Mouse (Mus musculus): ENCODE measurements around the gene Atpaf1.

The Atpaf1 gene

DNA sequence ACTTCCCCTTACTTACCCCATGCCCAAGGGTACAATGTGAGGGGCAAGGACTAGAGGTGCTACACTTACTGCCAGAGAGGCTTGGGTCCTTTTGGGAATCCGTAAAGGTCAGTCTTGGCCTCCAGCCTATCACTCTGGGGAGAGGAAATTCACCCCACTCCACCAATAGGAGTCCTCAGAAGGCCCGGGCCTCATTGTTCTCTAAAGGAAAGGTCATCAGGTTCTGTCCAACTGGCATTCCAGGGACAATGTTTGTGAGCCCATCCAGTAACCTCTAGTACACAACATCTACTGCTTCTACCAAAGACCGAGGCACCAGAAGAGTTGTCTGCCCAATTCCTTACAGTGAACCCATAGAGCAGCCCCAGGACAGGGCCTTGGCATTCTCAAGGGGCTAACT, 3.7 kb upstream of the Atpaf1 start, which contains the start of gene Tex38:
TSS of gene Tex38 (minus strand) at position 101 of the 400 bp plus-strand sequence.
- no peak for TF ChIP-seq POU5F1 (IDR thresholded peaks at IDR 0.05; ENCODE audit: borderline replicate concordance, low read length)
- TF ChIP-seq NANOG (IDR thresholded peaks at IDR 0.05; ENCODE audit: borderline replicate concordance, low read length): no peak
- no peak for TF ChIP-seq CTCF (conservative IDR thresholded peaks at IDR 0.05; ENCODE audit: low read length)
- Histone ChIP-seq H3K4me1 (replicated peaks; ENCODE audit: low read depth, low read length) (peaks cover 38% of the 10 kb centered on the region), H3K36me3 (ENCODE audit: insufficient read depth, low read length) (peaks cover 16% of the 10 kb centered on the region), H3K27me3 (ENCODE audit: insufficient read depth, low read length) (peaks cover 7% of the 10 kb centered on the region; the same call in 1 of the 2 replicates), H3K9me3 (ENCODE audit: low read length) (no peaks in the 10 kb centered on the region), H3K4me3 (replicated peaks; ENCODE audit: low read length) (no peak within 1 kb of the TSS)

DNA sequence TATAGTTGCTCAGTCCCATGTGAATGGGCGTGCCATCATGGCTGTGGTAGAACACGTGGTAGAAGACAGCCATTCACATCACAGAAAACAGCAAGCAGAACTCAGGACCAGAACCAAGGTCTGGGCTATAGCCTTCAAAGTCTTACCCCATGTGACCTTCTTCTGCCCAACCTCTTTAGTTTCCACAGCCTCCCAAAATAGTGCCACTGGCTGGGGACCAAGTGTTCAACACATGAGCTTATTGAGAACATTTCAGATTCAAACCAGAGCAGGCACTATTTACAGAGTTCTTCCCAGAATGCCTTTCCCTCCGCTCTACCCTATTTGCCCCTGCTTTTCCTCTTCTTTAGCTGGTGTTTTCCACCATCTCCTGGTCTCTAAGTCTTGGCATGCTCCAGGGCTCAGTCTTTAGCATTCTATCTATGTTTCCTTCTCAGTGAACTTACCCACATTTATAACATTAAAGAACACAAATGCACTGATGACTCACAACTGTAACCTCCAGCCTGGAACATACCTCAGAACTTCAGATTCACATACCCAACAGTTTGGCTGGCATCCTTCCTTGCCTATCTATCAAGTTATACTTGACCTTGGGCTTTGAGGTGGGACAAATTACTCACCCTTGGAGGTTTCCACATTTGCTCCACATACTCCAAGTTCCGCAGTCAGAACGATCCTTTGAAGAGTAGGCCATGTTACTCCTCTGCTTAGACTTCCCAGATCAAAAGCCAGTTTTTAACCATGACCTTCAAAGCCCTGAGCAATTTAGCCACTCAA, 2.4 kb upstream of the Atpaf1 start:
- TF ChIP-seq NANOG (IDR thresholded peaks at IDR 0.05; ENCODE audit: borderline replicate concordance, low read length) (no peak), POU5F1 (IDR thresholded peaks at IDR 0.05; ENCODE audit: borderline replicate concordance, low read length) (no peak), CTCF (conservative IDR thresholded peaks at IDR 0.05; ENCODE audit: low read length) (no peak)
- H3K36me3 ChIP-seq (ENCODE audit: insufficient read depth, low read length): peaks cover 16% of the 10 kb centered on the region
- H3K4me1 ChIP-seq (replicated peaks; ENCODE audit: low read depth, low read length): peaks cover 42% of the 10 kb centered on the region
- H3K9me3 ChIP-seq (ENCODE audit: low read length): no peaks in the 10 kb centered on the region
- peaks cover 7% of the 10 kb centered on the region; the same call in 1 of the 2 replicates for H3K27me3 ChIP-seq (ENCODE audit: insufficient read depth, low read length)
- H3K4me3 ChIP-seq (replicated peaks; ENCODE audit: low read length): no peak overlapping the region

DNA sequence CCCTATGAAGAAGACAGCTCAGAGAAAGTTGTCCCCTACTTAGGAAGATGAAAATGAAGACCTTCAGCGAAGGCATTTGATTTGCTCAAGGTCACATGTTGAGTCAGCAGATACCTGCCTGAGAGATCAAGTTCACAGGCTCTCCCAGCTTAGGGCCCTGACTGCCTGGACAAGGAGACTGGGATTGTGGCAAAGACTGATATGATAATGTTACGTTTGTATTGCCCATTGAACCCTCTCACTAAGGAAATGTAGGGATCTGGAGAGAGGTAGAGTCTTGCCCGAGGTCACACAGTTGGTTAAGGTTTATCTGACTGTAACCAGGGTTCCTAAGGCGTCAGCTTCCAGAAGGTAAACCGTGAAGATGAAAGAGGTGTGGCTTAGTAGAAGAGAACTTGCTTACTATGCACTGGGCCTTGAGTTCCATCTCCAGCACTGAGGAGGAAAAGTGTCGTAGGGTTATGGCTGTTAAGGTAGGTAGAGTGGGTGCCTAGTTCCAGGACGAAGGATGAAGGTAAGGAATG, 961 bp downstream of the Atpaf1 start:
- Histone ChIP-seq H3K4me1 (replicated peaks; ENCODE audit: low read depth, low read length) (peaks cover 26% of the 10 kb centered on the region), H3K4me3 (replicated peaks; ENCODE audit: low read length) (peak overlapping the region; percentile 88), H3K27me3 (ENCODE audit: insufficient read depth, low read length) (peaks cover 7% of the 10 kb centered on the region; the same call in 1 of the 2 replicates), H3K9me3 (ENCODE audit: low read length) (no peaks in the 10 kb centered on the region), H3K36me3 (ENCODE audit: insufficient read depth, low read length) (peaks cover 42% of the 10 kb centered on the region)
- no peak for TF ChIP-seq CTCF (conservative IDR thresholded peaks at IDR 0.05; ENCODE audit: low read length)
- no peak for TF ChIP-seq NANOG (IDR thresholded peaks at IDR 0.05; ENCODE audit: borderline replicate concordance, low read length)
- TF ChIP-seq POU5F1 (IDR thresholded peaks at IDR 0.05; ENCODE audit: borderline replicate concordance, low read length): no peak

DNA sequence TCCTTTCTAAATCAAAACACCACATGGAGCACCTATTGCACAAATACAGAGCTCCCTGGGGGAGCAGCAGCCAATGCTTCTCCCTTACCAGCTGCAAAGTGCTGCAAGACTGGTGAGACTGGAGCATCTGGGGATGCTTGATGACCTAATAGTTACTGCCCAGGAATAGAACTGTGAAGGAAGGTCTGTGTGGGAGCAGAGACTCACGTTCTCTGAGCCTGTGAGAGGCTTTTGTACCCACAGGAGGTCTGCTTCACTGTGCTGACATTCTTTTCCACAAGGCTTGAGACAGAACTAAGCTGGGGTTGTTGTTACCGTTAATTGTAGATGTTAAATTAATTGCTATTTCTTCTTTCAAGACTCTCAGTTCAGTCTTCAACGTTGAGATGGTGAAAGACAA, 6.3 kb downstream of the Atpaf1 start:
- H3K36me3 ChIP-seq (ENCODE audit: insufficient read depth, low read length): peaks cover 87% of the 10 kb centered on the region
- H3K4me1 ChIP-seq (replicated peaks; ENCODE audit: low read depth, low read length): peaks cover 4% of the 10 kb centered on the region
- H3K4me3 ChIP-seq (replicated peaks; ENCODE audit: low read length): no peak overlapping the region
- no peak for TF ChIP-seq CTCF (conservative IDR thresholded peaks at IDR 0.05; ENCODE audit: low read length)
- TF ChIP-seq POU5F1 (IDR thresholded peaks at IDR 0.05; ENCODE audit: borderline replicate concordance, low read length): no peak
- no peak for TF ChIP-seq NANOG (IDR thresholded peaks at IDR 0.05; ENCODE audit: borderline replicate concordance, low read length)
- H3K9me3 ChIP-seq (ENCODE audit: low read length): no peaks in the 10 kb centered on the region
- no peaks in the 10 kb centered on the region for H3K27me3 ChIP-seq (ENCODE audit: insufficient read depth, low read length)

DNA sequence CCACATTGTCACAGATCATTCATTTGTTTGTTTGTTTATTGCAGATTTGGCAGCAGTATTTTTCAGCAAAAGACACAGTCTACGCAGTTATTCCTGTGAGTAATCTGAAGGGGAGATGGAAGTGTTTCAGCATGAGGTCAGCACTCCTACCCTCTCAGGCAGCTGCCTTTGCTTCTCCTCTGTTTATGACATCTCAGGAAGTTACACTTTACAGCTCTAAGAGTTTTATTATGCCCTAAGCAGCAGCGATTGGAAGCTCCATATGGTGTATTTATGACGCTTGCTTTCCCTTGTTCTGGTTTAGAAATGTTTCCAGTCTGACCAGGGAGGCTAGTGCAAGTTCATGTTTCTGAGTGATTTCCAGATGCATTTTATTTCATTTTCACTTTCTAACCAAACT, 10.7 kb downstream of the Atpaf1 start:
- peaks cover 90% of the 10 kb centered on the region for H3K36me3 ChIP-seq (ENCODE audit: insufficient read depth, low read length)
- H3K27me3 ChIP-seq (ENCODE audit: insufficient read depth, low read length): no peaks in the 10 kb centered on the region
- H3K4me1 ChIP-seq (replicated peaks; ENCODE audit: low read depth, low read length): no peaks in the 10 kb centered on the region
- H3K4me3 ChIP-seq (replicated peaks; ENCODE audit: low read length): no peak overlapping the region
- no peaks in the 10 kb centered on the region for H3K9me3 ChIP-seq (ENCODE audit: low read length)
- TF ChIP-seq NANOG (IDR thresholded peaks at IDR 0.05; ENCODE audit: borderline replicate concordance, low read length) (no peak), CTCF (conservative IDR thresholded peaks at IDR 0.05; ENCODE audit: low read length) (no peak), POU5F1 (IDR thresholded peaks at IDR 0.05; ENCODE audit: borderline replicate concordance, low read length) (no peak)

DNA sequence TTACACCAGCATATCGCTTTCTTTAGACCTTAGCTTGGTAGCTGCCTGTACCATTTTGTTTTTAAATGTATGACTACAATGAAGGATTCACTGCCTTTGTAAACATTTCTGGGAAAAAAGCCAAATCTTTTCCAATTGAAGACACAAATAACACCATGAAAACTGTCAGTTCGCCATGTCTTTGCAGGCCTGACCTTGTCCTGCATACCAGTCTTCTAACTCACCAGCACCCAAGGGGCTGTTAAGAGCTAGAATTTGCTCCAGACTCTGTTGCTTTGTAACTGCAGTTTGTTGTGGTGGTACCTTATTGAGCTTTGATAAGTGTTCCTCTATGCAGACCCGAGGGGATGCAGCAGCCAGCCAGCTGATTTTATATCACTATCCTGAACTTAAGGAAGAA, 15.4 kb downstream of the Atpaf1 start:
- Histone ChIP-seq H3K9me3 (ENCODE audit: low read length) (no peaks in the 10 kb centered on the region), H3K27me3 (ENCODE audit: insufficient read depth, low read length) (no peaks in the 10 kb centered on the region), H3K4me3 (replicated peaks; ENCODE audit: low read length) (no peak overlapping the region), H3K4me1 (replicated peaks; ENCODE audit: low read depth, low read length) (no peaks in the 10 kb centered on the region), H3K36me3 (ENCODE audit: insufficient read depth, low read length) (peaks cover 77% of the 10 kb centered on the region)
- TF ChIP-seq CTCF (conservative IDR thresholded peaks at IDR 0.05; ENCODE audit: low read length) (no peak), POU5F1 (IDR thresholded peaks at IDR 0.05; ENCODE audit: borderline replicate concordance, low read length) (no peak), NANOG (IDR thresholded peaks at IDR 0.05; ENCODE audit: borderline replicate concordance, low read length) (no peak)

DNA sequence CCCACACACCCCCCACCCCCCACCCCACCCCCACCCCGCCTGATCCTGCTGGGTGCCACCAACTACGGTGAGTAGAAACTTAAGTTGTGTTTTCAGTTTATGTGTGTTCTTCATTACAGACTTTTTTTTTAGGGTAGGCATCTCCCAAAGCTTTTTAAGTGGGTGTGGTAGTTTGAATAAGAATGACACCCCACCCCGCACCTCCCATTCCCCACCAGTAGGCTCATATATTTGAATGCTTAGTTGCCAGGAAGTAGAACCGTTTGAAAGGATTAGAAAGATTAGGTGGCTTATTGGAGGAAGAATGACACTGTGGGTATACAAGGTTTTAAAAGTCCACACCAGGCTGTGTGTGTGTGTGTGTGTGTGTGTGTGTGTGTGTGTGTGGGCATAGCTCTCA, 27.7 kb downstream of the Atpaf1 start:
- Histone ChIP-seq H3K4me3 (replicated peaks; ENCODE audit: low read length) (no peak overlapping the region), H3K9me3 (ENCODE audit: low read length) (no peaks in the 10 kb centered on the region), H3K4me1 (replicated peaks; ENCODE audit: low read depth, low read length) (peaks cover 28% of the 10 kb centered on the region), H3K36me3 (ENCODE audit: insufficient read depth, low read length) (peaks cover 50% of the 10 kb centered on the region), H3K27me3 (ENCODE audit: insufficient read depth, low read length) (no peaks in the 10 kb centered on the region)
- no peak for TF ChIP-seq POU5F1 (IDR thresholded peaks at IDR 0.05; ENCODE audit: borderline replicate concordance, low read length)
- TF ChIP-seq NANOG (IDR thresholded peaks at IDR 0.05; ENCODE audit: borderline replicate concordance, low read length): no peak
- TF ChIP-seq CTCF (conservative IDR thresholded peaks at IDR 0.05; ENCODE audit: low read length): no peak

DNA sequence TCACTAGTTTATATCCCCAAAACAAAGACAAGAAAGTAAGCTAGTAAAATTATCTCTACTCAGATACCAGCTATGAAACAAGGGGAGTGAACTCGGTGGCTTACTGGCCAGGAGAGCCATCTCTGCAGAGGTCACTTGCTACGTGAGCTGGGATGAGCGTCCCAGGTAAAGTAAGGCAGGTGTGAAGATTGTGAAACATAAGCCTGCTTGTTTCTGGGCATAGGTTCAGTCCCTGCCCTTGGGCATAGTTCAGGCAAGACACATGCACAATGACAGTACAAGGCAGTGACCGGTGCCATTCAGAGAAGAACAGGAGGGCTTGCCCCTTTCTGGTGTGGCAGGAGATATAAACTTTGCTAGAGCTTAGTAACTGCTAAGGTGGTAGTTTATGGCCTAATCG, 31.0 kb downstream of the Atpaf1 start:
- Histone ChIP-seq H3K4me1 (replicated peaks; ENCODE audit: low read depth, low read length) (peaks cover 39% of the 10 kb centered on the region), H3K4me3 (replicated peaks; ENCODE audit: low read length) (no peak overlapping the region), H3K36me3 (ENCODE audit: insufficient read depth, low read length) (peaks cover 52% of the 10 kb centered on the region), H3K9me3 (ENCODE audit: low read length) (no peaks in the 10 kb centered on the region), H3K27me3 (ENCODE audit: insufficient read depth, low read length) (no peaks in the 10 kb centered on the region)
- TF ChIP-seq POU5F1 (IDR thresholded peaks at IDR 0.05; ENCODE audit: borderline replicate concordance, low read length) (no peak), NANOG (IDR thresholded peaks at IDR 0.05; ENCODE audit: borderline replicate concordance, low read length) (no peak), CTCF (conservative IDR thresholded peaks at IDR 0.05; ENCODE audit: low read length) (no peak)
